Mouse (Mus musculus): ENCODE data around the gene Hdac5. TPM values are rescaled to one million over a fixed set of nuclear protein-coding genes. Genes with fewer than 3 reads are reported as not detected.

Hdac5 gene
- total RNA-seq, 1 experiment from 2014 or later, result 13.2 TPM

- ATAC-seq (replicated peaks in 1 of 2; ENCODE audit: insufficient read depth in 1 of 2, low FRiP score in 2 of 2, low TSS enrichment in 1 of 2, low read depth in 1 of 2, poor library complexity in 2 of 2, severe bottlenecking in 2 of 2), result no peak; a peak in 1 of 4 replicates
Measured at GRCm38 (mm10) chr11:102201408-102201821, 28.6 kb downstream of the Hdac5 start.

GRCm38 (mm10) chr11:102199856-102200255 is 30.1 kb downstream of the Hdac5 start:
- no peak for ATAC-seq (replicated peaks in 1 of 2; ENCODE audit: insufficient read depth in 1 of 2, low FRiP score in 2 of 2, low TSS enrichment in 1 of 2, low read depth in 1 of 2, poor library complexity in 2 of 2, severe bottlenecking in 2 of 2)

GRCm38 (mm10) chr11:102198245-102198644 is 31.7 kb downstream of the Hdac5 start:
- ATAC-seq (replicated peaks in 1 of 2; ENCODE audit: insufficient read depth in 1 of 2, low FRiP score in 2 of 2, low TSS enrichment in 1 of 2, low read depth in 1 of 2, poor library complexity in 2 of 2, severe bottlenecking in 2 of 2), result no peak

- ATAC-seq (replicated peaks in 1 of 2; ENCODE audit: insufficient read depth in 1 of 2, low FRiP score in 2 of 2, low TSS enrichment in 1 of 2, low read depth in 1 of 2, poor library complexity in 2 of 2, severe bottlenecking in 2 of 2), result no peak
Measured at GRCm38 (mm10) chr11:102196018-102196797, 33.8 kb downstream of the Hdac5 start.

GRCm38 (mm10) chr11:102193657-102194440 is 36.1 kb downstream of the Hdac5 start:
- no peak for ATAC-seq (replicated peaks in 1 of 2; ENCODE audit: insufficient read depth in 1 of 2, low FRiP score in 2 of 2, low TSS enrichment in 1 of 2, low read depth in 1 of 2, poor library complexity in 2 of 2, severe bottlenecking in 2 of 2)

GRCm38 (mm10) chr11:102190848-102191247 is 39.1 kb downstream of the Hdac5 start:
- no peak for ATAC-seq (replicated peaks in 1 of 2; ENCODE audit: insufficient read depth in 1 of 2, low FRiP score in 2 of 2, low TSS enrichment in 1 of 2, low read depth in 1 of 2, poor library complexity in 2 of 2, severe bottlenecking in 2 of 2)

GRCm38 (mm10) chr11:102189461-102190436 is 40.2 kb downstream of the Hdac5 start, which contains the start of gene G6pc3:
TSS of gene G6pc3 (plus strand) at chr11:102189620.
- ATAC-seq (replicated peaks in 1 of 2; ENCODE audit: insufficient read depth in 1 of 2, low FRiP score in 2 of 2, low TSS enrichment in 1 of 2, low read depth in 1 of 2, poor library complexity in 2 of 2, severe bottlenecking in 2 of 2), result peak; percentile 79 to 85

- ATAC-seq (replicated peaks in 1 of 2; ENCODE audit: insufficient read depth in 1 of 2, low FRiP score in 2 of 2, low TSS enrichment in 1 of 2, low read depth in 1 of 2, poor library complexity in 2 of 2, severe bottlenecking in 2 of 2), result no peak
Measured at GRCm38 (mm10) chr11:102188980-102189379, 41.0 kb downstream of the Hdac5 start.

GRCm38 (mm10) chr11:102186235-102186634 is 43.7 kb downstream of the Hdac5 start:
- ATAC-seq (replicated peaks in 1 of 2; ENCODE audit: insufficient read depth in 1 of 2, low FRiP score in 2 of 2, low TSS enrichment in 1 of 2, low read depth in 1 of 2, poor library complexity in 2 of 2, severe bottlenecking in 2 of 2), result no peak

- ATAC-seq (replicated peaks in 1 of 2; ENCODE audit: insufficient read depth in 1 of 2, low FRiP score in 2 of 2, low TSS enrichment in 1 of 2, low read depth in 1 of 2, poor library complexity in 2 of 2, severe bottlenecking in 2 of 2), result no peak
Measured at GRCm38 (mm10) chr11:102185677-102186076, 44.3 kb downstream of the Hdac5 start.

- peak; percentile 61 to 82 for ATAC-seq (replicated peaks in 1 of 2; ENCODE audit: insufficient read depth in 1 of 2, low FRiP score in 2 of 2, low TSS enrichment in 1 of 2, low read depth in 1 of 2, poor library complexity in 2 of 2, severe bottlenecking in 2 of 2)
Measured at GRCm38 (mm10) chr11:102184646-102185495, 45.1 kb downstream of the Hdac5 start, which contains the start of gene Lsm12. TSS of gene Lsm12 (minus strand) at chr11:102185296.

- 0 out of 4 replicates have a peak, but pooled peaks of 1 of the 2 experiments have one; percentile 1 for ATAC-seq (replicated peaks in 1 of 2; ENCODE audit: insufficient read depth in 1 of 2, low FRiP score in 2 of 2, low TSS enrichment in 1 of 2, low read depth in 1 of 2, poor library complexity in 2 of 2, severe bottlenecking in 2 of 2)
Measured at GRCm38 (mm10) chr11:102184253-102184645, 45.7 kb downstream of the Hdac5 start.

GRCm38 (mm10) chr11:102179836-102180235 is 50.1 kb downstream of the Hdac5 start:
- ATAC-seq (replicated peaks in 1 of 2; ENCODE audit: insufficient read depth in 1 of 2, low FRiP score in 2 of 2, low TSS enrichment in 1 of 2, low read depth in 1 of 2, poor library complexity in 2 of 2, severe bottlenecking in 2 of 2), result no peak

GRCm38 (mm10) chr11:102168689-102169088 is 61.3 kb downstream of the Hdac5 start:
- no peak for ATAC-seq (replicated peaks in 1 of 2; ENCODE audit: insufficient read depth in 1 of 2, low FRiP score in 2 of 2, low TSS enrichment in 1 of 2, low read depth in 1 of 2, poor library complexity in 2 of 2, severe bottlenecking in 2 of 2)

GRCm38 (mm10) chr11:102167539-102167938 is 62.4 kb downstream of the Hdac5 start:
- ATAC-seq (replicated peaks in 1 of 2; ENCODE audit: insufficient read depth in 1 of 2, low FRiP score in 2 of 2, low TSS enrichment in 1 of 2, low read depth in 1 of 2, poor library complexity in 2 of 2, severe bottlenecking in 2 of 2), result no peak

GRCm38 (mm10) chr11:102165971-102166722 is 63.8 kb downstream of the Hdac5 start:
- no peak for ATAC-seq (replicated peaks in 1 of 2; ENCODE audit: insufficient read depth in 1 of 2, low FRiP score in 2 of 2, low TSS enrichment in 1 of 2, low read depth in 1 of 2, poor library complexity in 2 of 2, severe bottlenecking in 2 of 2)
